In genomic region chr11:113271857-113272256, GRCm38 (mm10) we compare ENCODE assay signal across 18 mouse cellular contexts.
A peak's percentile ranks its signal among the peaks of the same experiment; 100 is the strongest.
DNase-seq lines count a peak whose midpoint lies in the region; ATAC-seq and TF ChIP-seq lines count a peak whose summit lies in the region.
"Had no signal": no experiment of that assay in that cellular context is flagged by ENCODE, and none has a peak within 500 bp of the region (broad histone marks: within the 10 kb centered on the region; RNA-seq: fewer than 3 reads in every experiment).

No protein-coding gene starts in this region.

- peaks cover 18% of the 10 kb centered on the region for H3K4me1 ChIP-seq in forebrain, embryonic 13.5 days
- no peaks in the 10 kb centered on the region for H3K4me1 ChIP-seq in lung, adult 2 months (ENCODE audit: control insufficient read depth, insufficient read depth, low read length)
- no peaks in the 10 kb centered on the region for H3K4me1 ChIP-seq in stomach, embryonic 14.5 days (ENCODE audit: control insufficient read depth, insufficient read depth, low read length)

- H3K27ac ChIP-seq in forebrain, embryonic 13.5 days = peak overlapping the region; percentile 57; the same call in 1 of the 2 replicates
- peak overlapping the region; percentile 17; the same call in 1 of the 2 replicates for H3K27ac ChIP-seq in stomach, embryonic 14.5 days (ENCODE audit: low read length)
- H3K27ac ChIP-seq: heart, adult 2 months; liver, embryonic 14.5 days; neural tube, embryonic 12.5 days had no signal

- H3K4me3 ChIP-seq in forebrain, embryonic 13.5 days = no peak overlapping the region
- H3K4me3 ChIP-seq in lung, adult 2 months (replicated peaks; ENCODE audit: extremely low read depth, low read depth, low read length) = no peak overlapping the region
- no peak overlapping the region for H3K4me3 ChIP-seq in stomach, embryonic 14.5 days (ENCODE audit: low read depth, low read length)
- H3K4me3 ChIP-seq: embryonic facial prominence, embryonic 15.5 days; heart, adult 2 months; neural tube, embryonic 12.5 days had no signal

- peak; percentile 57 to 60 for DNase-seq in right cerebral cortex, postnatal 10 days (ENCODE audit: low spot score in 2 of 2)
- no peak for DNase-seq in right cerebral cortex, postnatal 4 days
- DNase-seq in lung, adult 2 months = peak; percentile 11
- DNase-seq in kidney, adult 9 months = no peak
- no peak for DNase-seq in gastrocnemius, adult 8-10 months (ENCODE audit: low spot score in 2 of 2)
- no peak for DNase-seq in thymus, postnatal 10 days (ENCODE audit: low spot score in 2 of 2)
- DNase-seq: cerebellum, postnatal 14 days; heart, adult 2 months; heart, postnatal 14 days; thymus, postnatal 25 days had no signal

- no peak for ATAC-seq in forebrain, embryonic 13.5 days
- no peak for ATAC-seq in stomach, embryonic 14.5 days (ENCODE audit: insufficient number of reproducible peaks, insufficient read depth, low FRiP score, low read depth)
- ATAC-seq: CD4-positive, CD25-positive, alpha-beta regulatory T cell, adult 4 months; intestine, postnatal 0 days had no signal

- no peaks in the 10 kb centered on the region for H3K27me3 ChIP-seq in forebrain, embryonic 13.5 days
- H3K27me3 ChIP-seq in stomach, embryonic 14.5 days (ENCODE audit: control insufficient read depth, insufficient read depth, low read length) = no peaks in the 10 kb centered on the region
- H3K27me3 ChIP-seq: embryonic facial prominence, embryonic 15.5 days; neural tube, embryonic 12.5 days had no signal

- no peaks in the 10 kb centered on the region for H3K9me3 ChIP-seq in forebrain, embryonic 13.5 days (replicated peaks)
- no peaks in the 10 kb centered on the region for H3K9me3 ChIP-seq in stomach, embryonic 14.5 days (ENCODE audit: control insufficient read depth, low read depth, low read length)
- H3K9me3 ChIP-seq: embryonic facial prominence, embryonic 15.5 days; neural tube, embryonic 12.5 days had no signal

- H3K9ac ChIP-seq in forebrain, embryonic 13.5 days = no peak overlapping the region
- no peak overlapping the region for H3K9ac ChIP-seq in stomach, embryonic 14.5 days (replicated peaks; ENCODE audit: low read depth, low read length)
- H3K9ac ChIP-seq: embryonic facial prominence, embryonic 15.5 days; liver, embryonic 14.5 days; neural tube, embryonic 12.5 days had no signal

- WGBS in forebrain, embryonic 13.5 days = 52% methylated on average over 6 of the region's 6 CpGs
- 52% methylated on average over 6 of the region's 6 CpGs for WGBS in lung, adult 2 months
- WGBS in stomach, embryonic 14.5 days = 77% methylated on average over 6 of the region's 6 CpGs

- TF ChIP-seq POLR2A in lung, adult 2 months (IDR thresholded peaks at IDR 0.05; ENCODE audit: borderline replicate concordance, extremely low read depth, low read depth, low read length) = no peak

- H3K36me3 ChIP-seq in forebrain, embryonic 13.5 days (ENCODE audit: poor library complexity, severe bottlenecking) = no peaks in the 10 kb centered on the region
- no peaks in the 10 kb centered on the region for H3K36me3 ChIP-seq in stomach, embryonic 14.5 days (ENCODE audit: control insufficient read depth, insufficient read depth, low read length)
- H3K36me3 ChIP-seq: embryonic facial prominence, embryonic 15.5 days; neural tube, embryonic 12.5 days had no signal

- H3K4me2 ChIP-seq in forebrain, embryonic 13.5 days = no peak overlapping the region
- no peak overlapping the region for H3K4me2 ChIP-seq in stomach, embryonic 14.5 days (replicated peaks; ENCODE audit: low read depth, low read length)
- H3K4me2 ChIP-seq: embryonic facial prominence, embryonic 15.5 days; midbrain, embryonic 11.5 days; neural tube, embryonic 12.5 days had no signal

- no peak for TF ChIP-seq CTCF in lung, adult 2 months (IDR thresholded peaks at IDR 0.05; ENCODE audit: insufficient read depth, low read length)

Comparison
In these comparisons a context has a peak if more than half of its experiments do, and no peak if none do; other contexts are left out.
1. DNase-seq: peak in right cerebral cortex, postnatal 10 days (2 of 2) and lung, adult 2 months (single experiment); none in right cerebral cortex, postnatal 4 days (single experiment), kidney, adult 9 months (single experiment), gastrocnemius, adult 8-10 months (0 of 2) and thymus, postnatal 10 days (0 of 2).